Mouse (Mus musculus) spleen, adult 18-20 months (tissue): ENCODE results near the gene Tmem234.
"Not testable (repeated sequence)": the region's sequence is repeated elsewhere in the genome, so short reads cannot be mapped to it uniquely, and the experiment has no call there.

Source experiments
- DNase-seq, 2 experiments: peaks; one replicate each; pipeline ENCODE4 v3.0.0; 2022; ENCODE audit warnings: mixed read lengths in 2 of 2

Tmem234 gene

DNA sequence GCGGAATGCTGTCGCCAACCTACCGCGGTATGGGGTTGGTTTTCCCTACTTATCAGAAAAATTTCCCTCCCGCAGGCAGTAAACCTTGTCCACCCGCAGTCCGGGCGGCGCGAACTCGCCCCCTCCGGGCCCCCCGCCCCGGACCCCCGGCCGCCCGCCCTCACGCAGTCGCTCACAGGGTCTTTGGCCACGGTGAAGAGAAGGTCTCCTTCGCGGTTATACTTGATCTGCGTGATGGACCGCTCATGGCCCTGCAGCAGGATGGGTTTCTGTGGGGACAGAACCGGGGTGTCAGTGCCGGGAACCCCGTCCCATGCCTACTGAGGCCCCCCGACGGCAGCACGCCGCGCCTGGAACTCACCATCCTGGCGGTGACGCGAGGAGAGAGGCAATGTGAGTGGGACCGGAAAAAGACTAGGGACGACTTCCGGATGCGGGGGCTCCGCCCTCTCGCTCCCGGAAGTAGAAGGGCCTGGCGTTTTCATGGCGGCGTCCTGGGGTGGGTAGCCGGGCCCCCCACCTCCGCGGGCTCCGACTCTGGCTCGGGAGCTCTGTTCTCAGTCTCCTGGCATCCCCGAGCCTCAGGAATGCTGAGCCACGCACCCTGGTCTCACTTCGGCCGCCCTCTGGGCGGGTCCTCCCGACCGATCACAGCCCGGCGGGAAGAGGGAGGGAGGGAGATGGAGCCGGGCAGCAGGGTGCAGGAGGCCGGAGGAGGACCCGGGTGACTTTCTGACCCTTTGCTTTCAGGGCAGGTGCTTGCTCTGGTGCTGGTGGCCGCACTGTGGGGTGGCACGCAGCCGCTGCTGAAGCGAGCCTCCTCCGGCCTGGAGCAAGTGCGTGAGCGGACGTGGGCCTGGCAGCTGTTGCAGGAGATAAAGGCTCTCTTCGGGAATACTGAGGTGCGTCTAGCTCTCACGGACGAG, at the start of gene Tmem234, which contains the start of gene Eif3i:
Gene Tmem234 (plus strand): TSS at position 436 of the 926 bp plus-strand sequence.
Gene Eif3i (minus strand): TSS at position 416 of the 926 bp plus-strand sequence.
- peak; percentile 69 to 74 for DNase-seq

- DNase-seq = not testable (repeated sequence)
Measured at GRCm38 (mm10) chr4:129554512-129554911, 46.0 kb upstream of the Tmem234 start.

DNA sequence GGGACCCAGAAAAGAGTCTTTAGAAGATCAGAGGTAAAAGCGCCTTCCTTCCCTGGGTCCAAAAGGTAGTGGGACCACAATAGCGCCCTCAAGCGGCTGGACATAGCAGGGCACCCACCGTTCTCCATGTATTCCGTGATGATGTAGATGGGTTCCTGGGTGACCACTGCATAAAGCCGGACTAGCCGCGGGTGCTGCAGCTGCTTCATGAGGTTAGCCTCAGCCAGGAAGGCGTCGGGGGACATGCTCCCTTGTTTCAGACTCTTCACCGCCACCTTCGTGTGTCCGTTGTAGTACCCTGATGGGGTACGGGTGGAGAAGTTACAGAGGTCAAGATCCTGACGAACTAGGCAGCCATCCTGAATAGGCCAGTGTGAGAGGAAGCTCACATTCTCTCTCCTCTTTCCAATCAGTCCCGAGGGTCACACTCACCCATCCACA, 45.0 kb upstream of the Tmem234 start:
- DNase-seq = peak in 1 of 2 experiments; percentile 55

DNA sequence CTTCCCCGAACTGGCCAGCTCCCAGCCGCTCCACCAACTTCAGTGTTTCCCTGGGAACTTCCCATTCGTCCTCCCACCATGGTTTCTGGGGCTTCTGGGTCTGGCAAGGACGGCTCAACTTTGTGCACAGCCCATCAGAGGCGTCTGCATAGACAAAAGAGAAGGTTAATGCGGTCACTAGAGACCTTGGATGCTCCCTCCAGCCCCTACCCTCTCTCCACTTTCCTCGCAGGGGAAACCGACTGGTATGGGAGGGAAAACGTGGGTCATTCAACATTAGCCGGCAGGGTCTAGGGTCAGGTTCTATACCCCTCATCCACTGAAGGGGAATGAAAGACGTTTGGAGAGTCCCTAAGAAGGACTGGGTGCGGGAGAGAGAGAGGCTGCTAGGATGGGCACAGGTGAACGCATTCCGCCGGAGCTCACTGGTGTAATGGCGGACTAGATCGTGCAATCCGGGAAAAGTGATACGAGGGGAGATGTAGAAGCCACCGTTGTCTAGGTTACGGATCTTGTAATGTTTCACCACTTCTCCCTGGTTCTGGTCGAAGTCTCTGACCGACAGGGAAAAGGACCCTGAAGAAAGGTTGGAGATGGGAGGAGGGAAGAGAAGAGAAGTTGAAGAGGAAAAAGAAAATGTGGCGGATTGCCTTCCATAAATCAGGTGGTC, 44.5 kb upstream of the Tmem234 start:
- no peak for DNase-seq

DNA sequence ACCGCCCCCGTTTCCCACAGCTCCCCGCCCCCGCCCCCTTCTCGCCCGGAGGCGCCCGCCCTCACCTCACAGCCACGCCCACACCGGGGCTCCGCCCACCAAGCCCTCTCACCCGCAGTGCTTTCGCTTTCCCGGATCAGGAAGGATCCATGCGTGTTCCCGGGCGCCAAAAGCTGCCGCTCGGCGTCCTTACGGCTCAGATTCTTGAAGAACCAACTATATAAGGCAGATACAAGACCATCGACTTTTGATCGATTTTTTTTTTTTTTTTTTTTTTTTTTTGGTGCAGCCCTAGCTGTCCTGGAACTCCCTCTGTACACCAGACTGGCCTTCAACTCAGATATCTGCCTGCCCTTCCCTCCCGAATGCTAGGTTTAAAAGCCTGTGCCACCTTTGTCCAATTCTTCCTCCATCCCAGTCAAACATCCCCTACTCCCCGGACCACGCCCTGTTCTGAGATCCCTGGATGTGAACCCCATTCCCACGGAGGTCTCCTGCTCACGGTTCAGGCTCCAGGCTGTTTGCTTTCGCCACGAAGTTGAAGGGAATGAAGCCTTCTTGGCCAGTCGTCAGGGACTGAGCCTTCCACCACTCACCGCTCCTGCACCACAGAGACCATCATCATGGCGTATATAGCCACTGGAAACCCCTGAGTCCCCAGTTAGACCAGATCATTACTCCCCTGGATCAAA, 43.8 kb upstream of the Tmem234 start:
- peak; percentile 77 to 93 for DNase-seq

DNA sequence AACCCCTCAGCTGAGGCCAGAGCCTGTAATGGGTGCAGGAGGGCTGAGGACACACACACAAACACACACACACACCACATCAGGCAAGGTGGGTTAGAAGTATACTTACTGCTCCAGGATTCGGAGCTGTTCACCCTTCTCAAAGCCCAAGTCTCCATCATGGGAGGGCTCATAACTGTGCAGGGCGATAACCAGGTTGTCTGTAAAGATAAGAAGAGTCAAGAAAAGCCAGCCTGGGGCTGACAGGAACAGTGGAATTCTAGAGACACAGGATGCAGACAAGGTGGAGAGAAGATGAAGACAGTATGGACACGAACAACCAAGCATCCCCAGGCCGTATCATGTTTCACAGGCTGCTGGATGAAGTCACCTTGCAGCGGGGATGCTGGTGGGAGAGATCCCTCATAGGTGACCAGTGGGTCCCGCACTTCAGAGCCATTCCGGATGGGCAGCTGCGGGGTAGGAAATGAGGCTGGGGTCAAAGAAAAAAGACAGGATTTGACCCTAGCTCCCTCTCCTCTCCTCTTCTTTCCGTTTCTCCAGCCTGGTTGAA, 43.1 kb upstream of the Tmem234 start:
- DNase-seq = no peak

- DNase-seq = peak; percentile 46 to 47
Measured at GRCm38 (mm10) chr4:129558321-129558955, 42.0 kb upstream of the Tmem234 start.

DNA sequence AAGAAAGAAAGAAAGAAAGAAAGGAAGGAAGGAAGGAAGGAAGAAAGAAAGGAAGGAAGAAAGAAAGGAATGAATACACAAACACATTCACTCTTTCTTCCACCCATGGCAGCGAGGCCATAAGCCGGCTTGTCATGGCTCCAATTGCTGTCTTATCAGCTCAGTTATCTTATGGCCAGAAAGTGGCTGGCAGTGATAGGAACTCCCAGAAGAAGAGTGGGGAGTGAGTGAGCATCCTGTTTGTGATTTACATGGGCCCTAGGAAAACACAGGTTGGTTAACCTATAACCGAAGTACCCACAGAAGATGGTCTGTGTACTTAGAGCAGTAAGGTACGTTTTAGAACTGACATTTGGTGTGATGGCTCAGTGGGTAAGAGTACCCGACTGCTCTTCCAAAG, 39.3 kb upstream of the Tmem234 start:
- DNase-seq = no peak

DNA sequence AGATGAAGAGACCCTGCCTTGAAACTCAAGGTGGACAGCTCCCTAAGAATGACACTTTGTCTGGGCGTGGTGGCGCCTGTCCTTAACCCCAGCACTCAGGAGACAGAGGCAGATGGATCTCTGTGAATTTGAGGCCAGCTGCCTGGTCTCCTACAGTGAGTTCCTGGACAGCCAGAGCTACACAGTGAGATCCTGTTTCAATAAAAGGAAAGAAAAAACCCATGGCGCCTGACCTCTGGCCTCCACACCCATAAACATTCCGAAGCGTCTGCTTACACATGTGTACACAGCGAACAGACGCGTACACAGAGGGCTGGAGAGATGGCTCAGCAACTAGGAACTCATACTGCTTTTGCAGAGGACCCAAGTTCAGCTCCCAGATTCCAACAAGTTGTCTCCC, 36.8 kb upstream of the Tmem234 start:
- DNase-seq = no peak

DNA sequence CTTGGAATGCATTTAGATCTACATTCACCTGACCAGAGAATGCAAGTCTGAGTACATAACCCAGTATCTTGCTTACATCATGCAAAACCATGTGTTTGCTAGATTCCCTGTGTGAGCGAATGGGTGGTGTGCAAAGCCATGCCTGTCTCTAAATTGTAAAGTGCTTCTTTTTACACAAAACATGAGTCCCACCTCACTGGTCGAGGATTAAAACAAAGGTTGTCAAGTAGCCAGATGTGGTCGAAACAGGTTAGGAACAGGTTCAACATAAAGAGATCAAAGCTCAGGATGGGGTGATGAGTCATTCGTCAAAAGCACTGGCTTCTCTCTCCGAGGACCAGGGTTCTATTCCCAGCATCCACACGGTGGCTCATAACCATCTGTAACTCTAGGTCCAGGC, 35.3 kb upstream of the Tmem234 start:
- DNase-seq = no peak

DNA sequence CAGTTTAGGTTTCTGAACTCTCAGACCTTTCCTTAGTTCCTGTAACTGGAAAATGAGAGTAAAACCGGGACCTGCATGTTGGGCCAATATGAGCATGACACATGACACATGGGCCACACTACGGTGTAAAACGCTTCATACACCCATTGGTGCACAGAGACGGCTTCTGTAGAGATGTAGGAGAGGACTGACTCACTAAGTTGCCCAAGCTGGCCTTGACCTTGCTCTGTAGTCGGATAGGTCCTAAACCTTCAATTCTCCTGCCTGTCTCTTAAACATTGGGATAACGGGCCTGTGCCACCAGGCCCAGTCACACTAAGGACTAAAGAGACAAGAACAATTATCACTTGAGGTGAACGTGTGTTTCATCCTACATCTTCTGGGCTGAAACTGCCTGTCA, 32.1 kb upstream of the Tmem234 start:
- DNase-seq = no peak

- DNase-seq = no peak
Measured at GRCm38 (mm10) chr4:129570028-129570427, 30.4 kb upstream of the Tmem234 start.

DNA sequence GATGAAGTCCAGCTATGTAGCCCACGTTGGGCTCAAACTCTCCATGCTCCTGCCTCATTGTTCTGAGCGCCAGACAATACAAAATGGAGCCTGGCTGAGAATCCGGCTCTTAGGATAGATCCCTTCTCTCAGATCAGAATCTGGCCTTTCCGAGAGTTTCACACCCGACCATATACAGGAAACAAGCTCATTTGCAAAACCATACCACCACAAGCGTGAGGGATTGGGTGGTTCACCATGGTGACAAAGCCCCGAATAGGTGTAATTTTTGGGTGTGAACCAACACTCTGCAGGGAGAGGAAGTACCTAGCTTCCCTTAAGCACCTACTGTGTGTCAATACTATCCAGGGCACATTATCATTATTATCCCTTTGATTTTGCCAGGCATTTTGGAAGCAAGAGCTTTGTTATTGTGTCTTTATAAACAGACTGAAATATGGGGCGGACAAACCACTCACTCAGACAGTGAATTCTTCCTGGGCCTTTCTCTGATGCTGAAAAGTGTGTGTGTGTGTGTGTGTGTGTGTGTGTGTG, 28.9 kb upstream of the Tmem234 start:
- DNase-seq = no peak

DNA sequence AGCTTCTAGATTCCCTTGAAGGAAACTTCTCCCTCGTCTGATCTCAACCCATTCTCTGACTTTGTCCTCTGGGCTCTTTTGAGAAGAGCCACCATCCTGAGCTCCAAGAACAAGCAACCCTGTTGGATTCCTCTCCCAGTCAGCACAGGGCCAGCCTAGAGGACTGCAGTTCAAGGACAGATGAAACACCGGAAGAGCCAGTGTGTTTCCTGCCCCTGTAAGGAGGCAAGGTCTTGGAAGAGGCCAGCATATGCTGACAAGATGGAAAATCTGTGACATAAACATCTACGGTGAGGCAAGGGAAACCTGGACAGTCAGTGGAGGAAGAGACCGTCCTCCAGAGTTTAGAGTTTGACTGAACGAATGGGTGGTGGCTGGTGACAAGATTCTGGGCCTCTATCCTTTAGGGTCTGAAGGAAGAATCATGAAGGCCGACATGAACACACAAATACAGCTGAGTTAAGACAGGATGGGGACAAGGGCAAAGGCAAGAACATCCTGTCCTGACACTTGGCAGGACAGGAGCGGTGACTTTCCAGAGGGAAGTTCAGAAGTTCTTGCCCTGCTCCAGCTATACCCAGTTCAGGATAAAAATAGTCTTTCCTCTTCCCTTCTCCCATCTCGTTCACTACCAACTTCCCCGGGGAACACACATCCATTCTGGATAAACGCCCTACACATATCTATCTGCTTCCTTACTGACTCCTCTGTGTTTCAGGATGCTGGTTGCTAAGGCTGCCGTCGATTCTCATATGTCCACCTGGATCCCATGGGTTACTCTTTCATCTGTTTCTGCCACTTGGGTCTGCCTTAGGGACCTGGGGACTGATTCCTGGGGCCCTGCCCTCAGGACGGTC, 28.0 kb upstream of the Tmem234 start:
- DNase-seq = no peak

DNA sequence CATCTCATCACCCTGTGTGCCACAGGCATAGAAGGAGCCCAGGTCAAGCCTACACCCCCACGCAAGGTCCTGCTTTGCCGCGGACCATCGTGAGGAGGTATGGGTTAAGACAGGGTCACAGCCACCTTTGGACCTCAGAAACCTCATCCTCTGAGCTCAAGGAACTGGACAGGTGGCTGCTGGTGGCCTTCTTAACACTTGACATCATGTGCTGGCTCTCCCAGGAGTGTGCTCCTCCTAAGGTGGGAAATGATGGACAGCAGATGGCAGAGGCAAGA, 27.4 kb upstream of the Tmem234 start:
- DNase-seq = no peak

DNA sequence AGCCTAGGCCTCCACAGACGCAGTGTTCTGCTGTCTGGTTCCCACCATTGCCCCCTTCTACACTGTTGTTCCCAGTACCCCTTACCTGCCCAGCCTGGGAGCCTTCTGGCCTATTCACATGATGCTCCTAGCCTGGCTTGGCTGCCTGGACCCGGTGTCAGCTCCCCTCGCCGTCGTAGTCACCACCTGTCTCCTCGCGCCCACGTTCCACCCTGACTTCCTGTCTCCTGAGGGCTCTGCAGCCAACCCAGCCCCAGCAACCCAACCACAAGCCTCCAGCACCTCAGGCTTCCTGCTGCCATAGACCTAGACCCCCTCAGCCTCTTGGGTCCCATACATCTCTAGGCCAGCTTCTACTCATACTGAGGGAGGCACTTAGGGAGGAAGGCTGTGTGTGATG, 27.0 kb upstream of the Tmem234 start, which contains the start of gene Lck:
Gene Lck (minus strand): TSS at position 212 of the 400 bp plus-strand sequence.
- DNase-seq = peak; percentile 54 to 57

DNA sequence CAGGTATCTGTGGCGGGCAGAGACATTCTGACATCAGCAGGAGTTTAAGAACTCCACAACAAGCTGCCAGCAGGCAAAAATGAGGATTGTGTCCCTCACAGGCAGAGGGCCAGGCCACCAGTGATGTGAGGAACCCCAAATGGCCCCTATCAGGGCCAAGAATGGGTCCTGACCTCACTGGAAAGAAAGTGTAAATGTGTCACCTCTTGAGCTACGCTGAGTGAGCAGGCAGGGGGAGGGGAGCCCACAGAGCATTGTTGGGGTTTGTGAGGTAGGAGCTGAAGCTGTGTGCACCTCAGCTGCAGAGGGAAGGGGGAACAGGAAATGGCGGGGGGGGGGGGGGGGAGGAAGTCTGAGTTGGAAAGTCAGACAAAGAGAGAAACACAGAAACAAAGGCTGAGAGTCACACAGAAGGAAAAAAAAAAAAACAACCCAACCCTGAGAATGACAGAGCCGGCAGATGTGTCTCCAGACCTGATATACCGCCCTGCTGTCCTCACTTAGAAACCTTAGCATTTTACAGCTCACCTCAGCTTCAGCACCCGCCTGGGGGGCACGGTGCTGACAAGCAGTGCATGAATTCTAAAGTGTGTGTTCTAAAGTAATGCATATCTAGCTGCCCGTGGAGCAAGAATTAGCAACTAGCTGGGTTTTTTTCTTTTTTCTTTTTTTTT, 25.2 kb upstream of the Tmem234 start:
- peak; percentile 77 to 84 for DNase-seq

DNA sequence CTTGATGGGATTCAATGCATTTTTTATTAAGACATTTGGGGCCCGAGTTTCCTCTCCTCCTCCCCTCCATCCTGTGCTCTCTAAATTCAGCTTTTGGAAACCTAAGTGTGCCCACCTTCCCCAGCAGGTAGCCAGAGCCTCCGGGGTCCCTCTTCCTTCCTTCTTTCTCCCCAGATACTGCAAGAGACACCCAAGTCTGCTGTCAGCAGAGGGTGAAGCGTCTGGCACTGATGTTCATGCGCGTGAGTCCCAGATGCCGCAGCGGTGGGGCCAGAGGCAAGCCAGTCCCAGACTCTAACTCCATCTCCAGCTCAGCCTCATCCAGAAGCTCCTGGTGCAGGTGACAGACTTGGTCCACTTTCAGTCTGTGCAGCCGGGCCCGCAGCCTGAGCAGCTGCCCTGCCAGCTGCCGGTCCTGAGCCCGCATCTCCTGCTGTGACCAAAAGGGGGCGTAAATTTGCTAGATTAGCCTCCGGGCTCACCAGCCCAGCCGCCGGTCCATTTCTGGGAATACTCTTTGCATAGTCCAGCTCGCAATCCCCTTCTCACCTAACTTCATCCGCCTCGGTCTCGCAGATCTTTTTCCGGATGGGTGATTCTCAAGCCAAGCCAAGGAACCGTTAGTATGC, 23.5 kb upstream of the Tmem234 start:
- DNase-seq = peak; percentile 67 to 75

- DNase-seq = no peak
Measured at GRCm38 (mm10) chr4:129577688-129578087, 22.8 kb upstream of the Tmem234 start.

DNA sequence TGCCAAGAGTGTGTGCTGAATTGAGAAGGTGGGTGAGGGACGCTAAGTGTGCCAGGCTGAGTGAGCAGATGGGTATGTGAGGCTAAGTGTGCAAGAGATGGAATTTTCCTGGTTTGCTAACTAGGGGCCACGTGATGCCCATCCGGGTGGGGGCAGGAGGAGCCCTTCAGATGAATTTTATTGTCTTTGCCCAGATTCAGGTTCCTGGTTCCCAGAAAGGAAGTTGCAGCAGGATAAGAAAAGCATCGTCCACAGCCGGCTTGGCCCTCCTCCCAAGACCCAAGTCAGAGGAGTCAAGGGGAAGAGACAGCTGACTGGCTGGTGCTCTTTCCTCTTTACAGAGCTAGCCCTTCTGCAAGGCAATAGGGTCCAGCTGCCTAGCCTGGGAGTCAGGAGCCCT, 22.0 kb upstream of the Tmem234 start, which contains the start of gene Fam167b:
Gene Fam167b (minus strand): TSS at position 84 of the 400 bp plus-strand sequence.
- DNase-seq = no peak
